In the genomic region with DNA sequence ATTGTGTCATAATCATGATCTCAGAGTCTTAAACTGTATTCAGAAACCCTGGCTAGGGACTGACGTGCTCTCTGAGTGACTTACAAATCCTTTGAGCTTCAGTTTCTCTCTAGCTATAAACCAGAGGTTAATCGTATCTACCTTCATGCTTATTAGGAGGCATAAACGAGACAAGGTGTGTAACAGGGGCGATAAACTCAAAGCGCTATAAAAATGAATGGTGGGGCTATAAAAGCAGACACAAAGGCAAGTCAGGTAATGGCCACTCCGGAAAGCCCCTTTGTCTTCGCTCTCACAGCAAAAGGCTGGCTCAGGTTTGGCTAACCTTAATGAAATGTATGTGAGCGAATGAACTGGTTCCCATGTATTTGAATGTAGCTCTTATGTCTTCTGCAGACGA, we compare ENCODE assay signal across 27 mouse cellular contexts.
DNase-seq lines count a peak whose midpoint lies in the region; ATAC-seq lines count a peak whose summit lies in the region.
"Had no signal": no experiment of that assay in that cellular context is flagged by ENCODE, and none has a peak within 500 bp of the region (broad histone marks: within the 10 kb centered on the region; RNA-seq: fewer than 3 reads in every experiment).

No protein-coding gene starts in this region.

- no peaks in the 10 kb centered on the region for H3K4me1 ChIP-seq in intestine, embryonic 16.5 days (ENCODE audit: control insufficient read depth, insufficient read depth, low read length)
- peaks cover 15% of the 10 kb centered on the region for H3K4me1 ChIP-seq in limb, embryonic 10.5 days
- no peaks in the 10 kb centered on the region for H3K4me1 ChIP-seq in hindbrain, embryonic 13.5 days (replicated peaks)
- H3K4me1 ChIP-seq: embryonic facial prominence, embryonic 10.5 days; embryonic facial prominence, embryonic 13.5 days; forebrain, embryonic 10.5 days; forebrain, embryonic 13.5 days; hindbrain, embryonic 15.5 days had no signal

- H3K36me3 ChIP-seq in intestine, embryonic 16.5 days (ENCODE audit: control insufficient read depth, insufficient read depth, low read length): no peaks in the 10 kb centered on the region
- no peaks in the 10 kb centered on the region for H3K36me3 ChIP-seq in limb, embryonic 10.5 days
- no peaks in the 10 kb centered on the region for H3K36me3 ChIP-seq in hindbrain, embryonic 13.5 days
- H3K36me3 ChIP-seq: embryonic facial prominence, embryonic 10.5 days; embryonic facial prominence, embryonic 13.5 days; forebrain, embryonic 10.5 days; hindbrain, embryonic 15.5 days had no signal

- H3K4me3 ChIP-seq in intestine, embryonic 16.5 days (ENCODE audit: low read length): no peak overlapping the region
- H3K4me3 ChIP-seq in limb, embryonic 10.5 days: no peak overlapping the region
- H3K4me3 ChIP-seq in hindbrain, embryonic 13.5 days: no peak overlapping the region
- H3K4me3 ChIP-seq: embryonic facial prominence, embryonic 10.5 days; embryonic facial prominence, embryonic 13.5 days; erythroblast, embryonic 14.5 days; forebrain, embryonic 10.5 days; forebrain, embryonic 13.5 days; gastrocnemius, adult 2 months; hindbrain, embryonic 15.5 days had no signal

- H3K9ac ChIP-seq in intestine, embryonic 16.5 days (ENCODE audit: low read depth, low read length): no peak overlapping the region
- H3K9ac ChIP-seq in hindbrain, embryonic 13.5 days: no peak overlapping the region
- H3K9ac ChIP-seq: embryonic facial prominence, embryonic 13.5 days; forebrain, embryonic 13.5 days; hindbrain, embryonic 15.5 days had no signal

- WGBS in intestine, embryonic 16.5 days: 54% methylated on average over 9 of the region's 9 CpGs
- 51% methylated on average over 9 of the region's 9 CpGs for WGBS in limb, embryonic 10.5 days
- 90% methylated on average over 9 of the region's 9 CpGs for WGBS in hindbrain, embryonic 13.5 days

- H3K4me2 ChIP-seq in intestine, embryonic 16.5 days (ENCODE audit: low read depth, low read length): peak overlapping the region; percentile 22; the same call in 1 of the 2 replicates
- H3K4me2 ChIP-seq in hindbrain, embryonic 13.5 days: no peak overlapping the region
- H3K4me2 ChIP-seq: embryonic facial prominence, embryonic 13.5 days; forebrain, embryonic 13.5 days; heart, embryonic 11.5 days; hindbrain, embryonic 15.5 days had no signal

- intact Hi-C loops in gastrocnemius, postnatal 14 days (cut with DNase I; ENCODE audit: low total_unique reads): no loop called here

- H3K27ac ChIP-seq in intestine, embryonic 16.5 days (ENCODE audit: low read length): no peak overlapping the region
- peak overlapping the region; percentile 50; the same call in 1 of the 2 replicates for H3K27ac ChIP-seq in limb, embryonic 10.5 days
- H3K27ac ChIP-seq in hindbrain, embryonic 13.5 days: no peak overlapping the region
- H3K27ac ChIP-seq: embryonic facial prominence, embryonic 10.5 days; embryonic facial prominence, embryonic 13.5 days; forebrain, embryonic 10.5 days; forebrain, embryonic 13.5 days; gastrocnemius, adult 2 months; hindbrain, embryonic 15.5 days had no signal

- H3K27me3 ChIP-seq in intestine, embryonic 16.5 days (replicated peaks; ENCODE audit: control insufficient read depth, insufficient read depth, low read length): no peaks in the 10 kb centered on the region
- no peaks in the 10 kb centered on the region for H3K27me3 ChIP-seq in limb, embryonic 10.5 days (ENCODE audit: low read depth, poor library complexity, severe bottlenecking)
- no peaks in the 10 kb centered on the region for H3K27me3 ChIP-seq in hindbrain, embryonic 13.5 days
- H3K27me3 ChIP-seq: embryonic facial prominence, embryonic 13.5 days; forebrain, embryonic 13.5 days; hindbrain, embryonic 15.5 days had no signal

- ATAC-seq in intestine, embryonic 16.5 days: peak; percentile 84
- no peak for ATAC-seq in hindbrain, embryonic 13.5 days (ENCODE audit: low FRiP score)
- ATAC-seq: CD4-positive, CD25-positive, alpha-beta regulatory T cell, adult 4 months; forebrain, embryonic 13.5 days; forebrain, embryonic 16.5 days had no signal

- H3K9me3 ChIP-seq in intestine, embryonic 16.5 days (ENCODE audit: control insufficient read depth, low read length): no peaks in the 10 kb centered on the region
- H3K9me3 ChIP-seq in limb, embryonic 10.5 days (replicated peaks): no peaks in the 10 kb centered on the region
- peaks cover 7% of the 10 kb centered on the region for H3K9me3 ChIP-seq in hindbrain, embryonic 13.5 days
- H3K9me3 ChIP-seq: forebrain, embryonic 13.5 days had no signal

- peak; percentile 54 for DNase-seq in forelimb bud, embryonic 11.5 days (ENCODE audit: low read depth, low spot score)
- peak; percentile 33 for DNase-seq in hindlimb bud, embryonic 11.5 days (ENCODE audit: extremely low spot score, low read depth, low spot score)
- DNase-seq in limb, embryonic 10.5 days (ENCODE audit: low spot score): no peak
- no peak for DNase-seq in adrenal gland, adult 8-10 months
- DNase-seq in gastrocnemius, postnatal 14 days: no peak
- DNase-seq: adrenal gland, adult 2 months; adrenal gland, postnatal 25 days; cerebellum, adult 11-12 months; cerebellum, adult 8-10 months; cerebellum, postnatal 10 days; cerebellum, postnatal 36 days; embryo, embryonic 11 days; gastrocnemius, adult 2 months; gastrocnemius, postnatal 36 days; heart, postnatal 4 days; kidney, adult 18-20 months had no signal

Comparison
In these comparisons a context has a peak if more than half of its experiments do, and no peak if none do; other contexts are left out.
1. DNase-seq: peak in forelimb bud, embryonic 11.5 days (single experiment) and hindlimb bud, embryonic 11.5 days (single experiment); none in limb, embryonic 10.5 days (single experiment), adrenal gland, adult 8-10 months (single experiment) and gastrocnemius, postnatal 14 days (single experiment).